Mouse (Mus musculus) thymus, adult 2 months (tissue): ENCODE data around the gene Lsmem1.

Source experiments
- CTCF ChIP-seq: fragments of 200-500 bp; IDR thresholded peaks from 2 replicates; pipeline ENCODE4 v1.5.1; 2012; ENCODE audit warnings: mild to moderate bottlenecking, control low read depth, low read length, moderate library complexity, borderline replicate concordance; ENCODE audit not compliant: control insufficient read depth, poor library complexity, insufficient read depth; ENCODE audit errors: extremely low read depth
- POLR2A ChIP-seq: fragments of 200-500 bp; IDR thresholded peaks from 2 replicates; pipeline ENCODE4 v1.6.1; 2012; ENCODE audit warnings: mild to moderate bottlenecking, low read length, control low read depth, moderate library complexity; ENCODE audit not compliant: control insufficient read depth, poor library complexity, insufficient read depth; ENCODE audit errors: extremely low read depth

GRCm38 (mm10) chr12:40198019-40198418 lies 1.3 kb downstream of the Lsmem1 start:
- TF ChIP-seq CTCF: no peak
- no peak for TF ChIP-seq POLR2A
